Mouse (Mus musculus): ENCODE measurements at regions not wholly inside any gene's neighbourhood (a gene's known extent, or its start where the extent isn't known, plus 50 kb on each side); places are given as distances from the start of the nearest gene placed in this dataset.

- peak in 1 of 2 experiments; percentile 10 for DNase-seq
These were observed 1389.0 kb upstream of the Acvr2a start for GRCm38 (mm10) chr2:47424910-47425309.

GRCm38 (mm10) chr2:47429843-47430242 is 1384.1 kb upstream of the Acvr2a start:
- DNase-seq = no peak

- DNase-seq = peak in 1 of 2 experiments; percentile 8
These were observed 1347.9 kb upstream of the Acvr2a start for GRCm38 (mm10) chr2:47466043-47466442.

- DNase-seq = peak; percentile 58 to 66
These were observed 1321.9 kb upstream of the Acvr2a start for GRCm38 (mm10) chr2:47491874-47492539.

Data from cerebellum, postnatal 14 days (tissue).